Mouse (Mus musculus) hematopoietic stem cell, adult 5-6 weeks (primary cell): ENCODE results near the gene Usp47. TPM values are rescaled to one million over a fixed set of nuclear protein-coding genes. Genes with fewer than 3 reads are reported as not detected.
"Not testable (repeated sequence)": the region's sequence is repeated elsewhere in the genome, so short reads cannot be mapped to it uniquely, and the experiment has no call there.

Source experiments
- ATAC-seq, 2 experiments: fragments of 125-278 bp in 1 of 2; replicated peaks in 1 of 2; 2 replicates each; pipeline ENCODE4 v1.8.0; 2016 to 2017; ENCODE audit warnings: inconsistent platforms in 2 of 2, mild to moderate bottlenecking in 2 of 2, moderate number of reproducible peaks in 2 of 2, low read depth in 1 of 2, moderate TSS enrichment in 1 of 2; ENCODE audit not compliant: low FRiP score in 2 of 2, poor library complexity in 2 of 2, severe bottlenecking in 2 of 2, insufficient read depth in 1 of 2, low TSS enrichment in 1 of 2
- total RNA-seq: library from RNA; stranded (forward); fragments of 172-1452, 232-1000 nt; gene quantifications from 2 replicates; pipeline ENCODE4 v1.2.3, GENCODE M21; 2017

The Usp47 gene
- total RNA-seq, 1 experiment from 2014 or later = 122 TPM

GRCm38 (mm10) chr7:112024446-112024730 lies 1.1 kb downstream of the Usp47 start:
- ATAC-seq = no peak

DNA sequence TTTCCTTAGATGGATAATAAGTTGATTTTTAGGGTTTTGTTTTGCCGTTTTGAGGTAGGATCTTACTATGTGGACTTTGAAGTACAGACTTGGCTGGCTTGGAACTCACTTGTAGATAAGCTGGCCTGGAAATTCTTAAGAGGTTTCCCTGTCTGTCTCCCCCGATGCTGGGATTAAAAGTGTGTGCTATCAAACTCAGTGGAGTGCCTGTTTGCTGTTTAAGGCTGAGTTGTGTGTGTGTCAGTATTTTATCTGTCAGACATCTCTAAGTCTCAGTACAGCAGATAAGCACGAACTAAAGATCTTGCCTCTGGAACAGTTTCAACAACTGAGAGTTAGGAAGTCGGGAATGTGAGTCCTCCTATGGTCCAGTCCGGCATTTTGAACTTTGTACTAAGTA lies 1.6 kb downstream of the Usp47 start:
- no peak for ATAC-seq

DNA sequence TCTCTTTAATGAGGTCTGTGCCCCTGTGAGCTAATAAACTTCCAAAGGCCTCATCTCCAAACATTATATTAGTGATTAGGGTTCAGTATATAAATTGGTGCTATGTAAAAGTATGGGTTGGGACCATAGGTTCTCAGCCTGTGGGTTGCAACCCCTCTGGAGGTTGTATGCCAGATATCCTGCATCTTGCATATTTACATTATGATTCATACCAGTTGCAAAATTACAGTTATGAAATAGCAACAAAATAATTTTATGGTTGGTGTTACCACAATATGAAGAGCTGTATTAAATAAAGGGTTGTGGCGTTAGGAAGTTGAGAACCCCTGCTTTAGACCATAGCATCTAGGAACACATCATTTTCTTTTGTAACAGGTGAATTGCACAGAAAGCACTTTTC lies 7.3 kb downstream of the Usp47 start:
- no peak for ATAC-seq

DNA sequence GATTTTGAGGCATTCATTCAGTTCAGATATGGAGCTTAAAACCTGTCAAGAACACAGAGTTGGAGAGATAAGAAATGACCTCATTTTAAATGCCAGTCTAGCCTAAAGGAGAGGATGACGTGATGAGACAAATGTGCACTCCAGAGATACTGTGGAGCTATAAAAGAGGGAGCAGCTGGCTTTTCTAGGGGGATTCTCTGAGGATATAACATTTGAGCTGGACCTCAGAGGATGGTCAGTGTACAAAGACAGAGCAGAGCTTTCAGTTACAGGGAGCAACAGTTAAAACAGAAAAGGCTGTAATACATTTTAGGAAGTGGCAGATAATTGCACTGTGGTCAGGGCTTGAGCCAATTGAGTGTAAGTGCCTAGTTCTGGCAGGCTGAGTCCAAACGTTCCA lies 12.5 kb downstream of the Usp47 start:
- peak; percentile 22 to 56; a peak in 1 of 4 replicates for ATAC-seq

DNA sequence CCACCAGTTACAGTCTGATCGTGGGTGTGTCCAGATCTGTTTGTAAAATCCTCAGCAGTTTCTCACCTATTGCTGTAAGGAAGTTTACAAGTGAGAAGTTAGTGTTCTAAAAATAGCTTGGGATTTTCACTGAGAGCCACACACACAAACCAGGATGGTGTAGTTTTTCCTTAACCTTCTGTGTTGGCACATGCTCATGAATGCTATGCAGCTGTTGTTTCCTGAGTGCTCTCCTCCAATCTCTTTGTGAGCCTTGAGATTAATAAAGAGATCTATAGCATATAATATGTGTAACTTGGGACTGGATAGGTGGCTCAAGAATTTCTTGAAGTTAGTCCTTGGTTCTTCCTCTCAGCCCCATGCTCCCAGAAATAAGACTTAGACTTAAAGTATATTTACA lies 13.3 kb downstream of the Usp47 start:
- no peak for ATAC-seq

- no peak for ATAC-seq
Measured at GRCm38 (mm10) chr7:112040271-112040670, 17.0 kb downstream of the Usp47 start.

DNA sequence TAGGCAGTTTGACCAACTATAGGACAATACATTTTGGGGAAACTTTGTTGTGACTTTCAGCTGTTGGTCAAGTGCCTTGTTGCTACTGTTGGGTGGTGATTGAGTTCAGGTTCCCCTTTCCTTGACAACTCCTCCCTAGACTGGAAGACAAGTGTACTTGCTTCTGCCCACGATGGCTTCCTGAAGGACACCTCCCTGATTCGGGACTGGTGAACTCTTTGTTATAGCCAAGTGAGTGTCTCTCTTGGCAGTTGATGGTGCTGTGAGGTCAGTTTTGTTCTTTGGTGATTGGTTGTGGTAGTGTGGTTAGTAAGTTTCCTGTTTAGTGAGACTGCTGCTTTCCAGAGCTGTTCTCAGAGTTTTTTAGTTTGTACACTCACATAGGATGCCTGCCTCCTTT lies 19.5 kb downstream of the Usp47 start:
- peak; percentile 84 to 86 for ATAC-seq

DNA sequence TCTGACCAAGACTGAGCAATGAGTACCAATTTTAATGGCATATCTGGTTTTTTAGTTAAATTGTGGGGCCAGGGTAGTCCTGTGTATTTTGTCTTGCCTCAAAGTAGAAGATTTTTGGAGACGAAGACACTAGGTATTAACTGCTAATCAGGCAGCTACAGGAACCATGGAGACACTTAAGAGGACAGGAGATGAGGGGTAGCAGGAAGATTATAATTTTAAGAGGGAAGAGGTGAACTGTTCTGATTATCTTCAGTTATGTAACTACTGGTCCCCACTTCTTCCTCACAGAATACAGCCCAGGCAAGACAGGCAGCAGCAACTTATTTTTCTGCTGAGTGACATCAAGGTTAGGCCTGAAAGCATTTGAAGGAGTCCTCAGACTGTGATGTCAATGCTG lies 21.9 kb downstream of the Usp47 start:
- ATAC-seq = no peak

DNA sequence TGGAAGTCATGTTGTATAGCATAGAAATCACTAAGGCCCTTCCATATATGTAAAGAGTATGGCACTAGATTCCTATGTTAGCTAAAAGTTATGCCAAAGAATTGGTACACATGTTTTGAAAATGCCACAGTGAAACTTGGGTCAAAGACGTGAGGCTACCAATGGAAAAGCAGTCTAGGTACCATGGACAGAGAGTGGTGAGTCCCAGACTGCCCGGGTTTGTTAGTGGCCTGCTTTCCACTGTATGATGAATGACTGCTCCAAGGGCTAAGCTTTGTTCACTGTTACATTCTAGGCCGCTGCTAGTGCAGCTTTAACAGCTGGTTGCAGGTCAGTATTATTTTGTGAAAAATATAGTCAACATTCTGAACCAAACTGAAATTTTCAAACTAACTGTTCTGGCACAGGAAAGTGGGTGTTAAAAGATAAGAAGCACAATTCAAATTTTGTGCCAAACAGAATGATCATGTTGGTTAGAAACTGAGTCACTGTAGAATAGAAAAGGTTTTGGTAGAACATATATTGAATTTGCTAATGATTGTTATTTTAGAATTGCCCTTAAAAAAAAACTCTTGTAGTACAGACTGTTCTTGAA lies 22.6 kb downstream of the Usp47 start:
- ATAC-seq = peak; percentile 29 to 54; a peak in 1 of 4 replicates

- no peak for ATAC-seq
Measured at GRCm38 (mm10) chr7:112048643-112049042, 25.3 kb downstream of the Usp47 start.

- no peak for ATAC-seq
Measured at GRCm38 (mm10) chr7:112053667-112054066, 30.4 kb downstream of the Usp47 start.

- ATAC-seq = peak; percentile 65 to 72; a peak in 3 of 4 replicates
Measured at GRCm38 (mm10) chr7:112055901-112056625, 32.8 kb downstream of the Usp47 start.

GRCm38 (mm10) chr7:112074868-112075267 lies 51.6 kb downstream of the Usp47 start:
- ATAC-seq = no peak

- no peak for ATAC-seq
Measured at GRCm38 (mm10) chr7:112082636-112083035, 59.3 kb downstream of the Usp47 start.

- ATAC-seq = no peak
Measured at GRCm38 (mm10) chr7:112084222-112084621, 60.9 kb downstream of the Usp47 start.

- ATAC-seq = peak; percentile 78 to 84
Measured at GRCm38 (mm10) chr7:112085062-112085461, 61.8 kb downstream of the Usp47 start.

DNA sequence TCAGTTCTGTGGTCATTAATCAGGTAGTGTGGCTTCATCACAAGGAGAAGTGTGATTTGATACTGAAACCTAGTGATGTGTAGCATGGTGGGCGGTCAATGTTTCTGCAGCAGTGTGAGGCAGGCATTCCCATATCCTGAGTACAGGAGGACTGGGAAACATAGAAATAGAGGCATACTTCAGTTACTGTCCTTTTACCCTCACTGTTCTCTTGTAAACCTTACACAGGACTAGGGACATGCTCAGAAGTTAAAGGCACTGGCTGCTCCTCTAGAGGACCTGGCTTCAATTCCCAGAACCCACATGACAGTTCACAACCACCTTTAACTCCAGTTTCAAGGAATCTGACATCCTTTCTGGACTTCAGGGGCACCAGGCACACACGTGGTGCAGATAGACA lies 62.9 kb downstream of the Usp47 start:
- ATAC-seq = no peak

DNA sequence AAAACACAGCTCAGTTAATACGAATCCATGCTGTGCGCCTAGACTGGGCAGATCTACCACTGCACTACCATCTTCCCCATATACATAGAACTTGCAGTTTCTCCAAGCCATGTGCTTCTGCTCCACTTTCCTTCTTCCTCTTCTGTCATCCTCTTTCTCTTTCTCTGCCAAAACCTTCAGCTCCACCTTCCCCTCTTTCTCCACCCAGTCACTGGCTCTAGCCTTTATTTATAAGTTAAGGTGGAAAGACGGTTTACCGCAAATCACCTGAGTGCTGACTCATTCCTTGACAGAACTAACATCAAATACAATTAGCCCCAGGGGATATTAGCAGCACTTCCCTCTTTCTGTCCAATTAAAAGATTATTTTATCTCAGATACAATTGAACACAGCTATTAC lies 71.6 kb downstream of the Usp47 start:
- not testable (repeated sequence) for ATAC-seq

GRCm38 (mm10) chr7:112100887-112101286 lies 77.6 kb downstream of the Usp47 start:
- ATAC-seq = no peak
